Mouse (Mus musculus) lung, adult 2 months (tissue): ENCODE measurements around the gene Gspt1.

Experiments used
- CTCF ChIP-seq: fragments of 200-500 bp; IDR thresholded peaks from 2 replicates; pipeline ENCODE4 v1.5.1; 2011; ENCODE audit warnings: mild to moderate bottlenecking, low read length, control low read depth; ENCODE audit not compliant: insufficient read depth
- POLR2A ChIP-seq: fragments of 200-500 bp; IDR thresholded peaks from 2 replicates; pipeline ENCODE4 v1.6.1; 2011; ENCODE audit warnings: low read depth, mild to moderate bottlenecking, control low read depth, low read length, borderline replicate concordance; ENCODE audit errors: extremely low read depth

GRCm38 (mm10) chr16:11276888-11277287 lies 22.8 kb upstream of the Gspt1 start:
- no peak for TF ChIP-seq CTCF
- no peak for TF ChIP-seq POLR2A
